Mouse (Mus musculus): Measurements from ENCODE around the gene BC107364. TPM values are rescaled to one million over a fixed set of nuclear protein-coding genes. Genes with fewer than 3 reads are reported as not detected.

The BC107364 gene
- polyA plus RNA-seq (2021; fragmentation: Nextera tagmentation), result 0.14 TPM in 1 of 2 replicates, not detected in the other
- long read RNA-seq, experiment 1, result 0 reads
- long read RNA-seq, experiment 2, result 0 reads

DNA sequence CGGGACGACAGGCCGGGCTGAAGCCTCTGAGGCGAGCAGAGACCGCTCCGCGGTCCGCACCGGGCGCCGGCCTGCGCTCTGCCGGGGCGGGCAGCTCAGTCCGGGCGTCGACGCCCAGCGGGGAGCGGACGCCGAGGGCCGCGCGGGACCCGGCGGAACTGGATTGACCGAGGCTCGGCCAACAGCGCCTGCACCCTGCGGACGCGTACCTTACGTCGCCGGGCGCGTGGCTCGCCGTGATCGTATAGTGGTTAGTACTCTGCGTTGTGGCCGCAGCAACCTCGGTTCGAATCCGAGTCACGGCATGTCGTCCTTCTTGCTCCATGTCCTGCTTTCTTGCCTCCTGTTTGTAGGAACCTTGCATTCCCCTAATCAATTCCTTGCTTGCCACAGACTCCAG, at the start of gene BC107364:
TSS of gene BC107364 (minus strand) at position 45 of the 400 bp plus-strand sequence.

Other genes with a start within 250 kb of the BC107364 start
- 77.8 and 84.9 TPM in 2 replicates for gene Bola1, start 232.6 kb downstream of the BC107364 start, polyA plus RNA-seq (2021; fragmentation: Nextera tagmentation)
- gene Hist2h2ab, start 232.4 kb downstream of the BC107364 start, polyA plus RNA-seq (2021; fragmentation: Nextera tagmentation), result 1.0 TPM in 1 of 2 replicates, not detected in the other
- gene Hist2h2ac, start 231.4 kb downstream of the BC107364 start, polyA plus RNA-seq (2021; fragmentation: Nextera tagmentation), result 3.7 and 6.7 TPM in 2 replicates
- gene Hist2h2be, start 231.2 kb downstream of the BC107364 start, polyA plus RNA-seq (2021; fragmentation: Nextera tagmentation), result 7.2 and 8.0 TPM in 2 replicates
- gene Hist2h3c2, start 213.2 kb downstream of the BC107364 start, polyA plus RNA-seq (2021; fragmentation: Nextera tagmentation), result 1.7 and 2.9 TPM in 2 replicates
- gene Hist2h2aa2, start 212.0 kb downstream of the BC107364 start, polyA plus RNA-seq (2021; fragmentation: Nextera tagmentation), result 117 and 163 TPM in 2 replicates
- 141 and 245 TPM in 2 replicates for gene Hist2h2aa1, start 206.8 kb downstream of the BC107364 start, polyA plus RNA-seq (2021; fragmentation: Nextera tagmentation)
- not detected in 2 replicates for gene Hist2h3c1, start 205.6 kb downstream of the BC107364 start, polyA plus RNA-seq (2021; fragmentation: Nextera tagmentation)
- gene Hist2h4, start 189.0 kb downstream of the BC107364 start, polyA plus RNA-seq (2021; fragmentation: Nextera tagmentation), result 0.78 and 0.79 TPM in 2 replicates
- gene Hist2h3b, start 183.7 kb downstream of the BC107364 start, polyA plus RNA-seq (2021; fragmentation: Nextera tagmentation), result 5.1 and 5.5 TPM in 2 replicates
- gene Hist2h2bb, start 182.6 kb downstream of the BC107364 start, polyA plus RNA-seq (2021; fragmentation: Nextera tagmentation), result 0.53 TPM in 1 of 2 replicates, not detected in the other
- 2.1 and 3.1 TPM in 2 replicates for gene Fcgr1, start 158.3 kb downstream of the BC107364 start, polyA plus RNA-seq (2021; fragmentation: Nextera tagmentation)
- gene Hfe2, start 72.9 kb upstream of the BC107364 start, polyA plus RNA-seq (2021; fragmentation: Nextera tagmentation), result 0.19 and 0.55 TPM in 2 replicates
- gene Txnip, start 105.7 kb upstream of the BC107364 start, polyA plus RNA-seq (2021; fragmentation: Nextera tagmentation), result 5.2 and 6.2 TPM in 2 replicates
- gene Gm16253, start 124.7 kb upstream of the BC107364 start, polyA plus RNA-seq (2021; fragmentation: Nextera tagmentation), result 0.30 and 0.41 TPM in 2 replicates
- gene Polr3gl, start 141.9 kb upstream of the BC107364 start, polyA plus RNA-seq (2021; fragmentation: Nextera tagmentation), result 17.9 and 18.7 TPM in 2 replicates
- 30.7 and 38.3 TPM in 2 replicates for gene Ankrd34a, start 144.3 kb upstream of the BC107364 start, polyA plus RNA-seq (2021; fragmentation: Nextera tagmentation)
- 1.2 and 1.4 TPM in 2 replicates for gene Lix1l, start 148.8 kb upstream of the BC107364 start, polyA plus RNA-seq (2021; fragmentation: Nextera tagmentation)
- 22.5 and 30.1 TPM in 2 replicates for gene Rbm8a, start 177.6 kb upstream of the BC107364 start, polyA plus RNA-seq (2021; fragmentation: Nextera tagmentation)
- 106 and 113 TPM in 2 replicates for gene Pex11b, start 183.1 kb upstream of the BC107364 start, polyA plus RNA-seq (2021; fragmentation: Nextera tagmentation)
- gene Gm42957, start 183.2 kb upstream of the BC107364 start, polyA plus RNA-seq (2021; fragmentation: Nextera tagmentation), result not detected in 2 replicates
- gene Itga10, start 193.3 kb upstream of the BC107364 start, polyA plus RNA-seq (2021; fragmentation: Nextera tagmentation), result 0.06 and 0.10 TPM in 2 replicates
- 3.0 and 3.7 TPM in 2 replicates for gene Ankrd35, start 217.8 kb upstream of the BC107364 start, polyA plus RNA-seq (2021; fragmentation: Nextera tagmentation)
- 11.7 and 11.8 TPM in 2 replicates for gene Pias3, start 244.1 kb upstream of the BC107364 start, polyA plus RNA-seq (2021; fragmentation: Nextera tagmentation)